Mouse (Mus musculus) embryonic facial prominence, embryonic 11.5 days (tissue): ENCODE results near the gene Mmp14. TPM values are rescaled to one million over a fixed set of nuclear protein-coding genes. Genes with fewer than 3 reads are reported as not detected.

Experiments used
- ATAC-seq: fragments of 200-750 bp; cut with Nextera tagmentation; replicated peaks from 2 replicates; pipeline ENCODE4 v1.8.0; 2017; ENCODE audit warnings: low read depth; ENCODE audit not compliant: insufficient number of reproducible peaks, low FRiP score, low TSS enrichment
- DNase-seq: peaks from one replicate; pipeline ENCODE4 v3.0.0-alpha.2; 2015; ENCODE audit warnings: low spot score
- H3K27ac ChIP-seq: fragments of 300-500 bp; sonication (generic); replicated peaks from 2 replicates; pipeline ENCODE4 v1.5.1; 2014; ENCODE audit warnings: mild to moderate bottlenecking, low read depth, low read length, control low read depth
- H3K27me3 ChIP-seq: fragments of 300-500 bp; sonication (generic); 2 replicates; pipeline ENCODE4 v1.6.1; 2014; ENCODE audit warnings: mild to moderate bottlenecking, low read length, moderate library complexity, mixed read lengths; ENCODE audit not compliant: control insufficient read depth, insufficient read depth
- H3K36me3 ChIP-seq: fragments of 300-500 bp; sonication (generic); replicated peaks from 2 replicates; pipeline ENCODE4 v1.6.1; 2014; ENCODE audit warnings: low read depth, mild to moderate bottlenecking, low read length, moderate library complexity, mixed read lengths; ENCODE audit not compliant: control insufficient read depth, insufficient read depth
- H3K4me1 ChIP-seq: fragments of 300-500 bp; sonication (generic); 2 replicates; pipeline ENCODE4 v1.6.1; 2014; ENCODE audit warnings: low read length, mixed read lengths; ENCODE audit not compliant: control insufficient read depth, insufficient read depth
- H3K4me2 ChIP-seq: fragments of 300-500 bp; sonication (generic); 2 replicates; pipeline ENCODE4 v1.6.1; 2014; ENCODE audit warnings: low read depth, mild to moderate bottlenecking, control low read depth, low read length, moderate library complexity
- H3K4me3 ChIP-seq: fragments of 300-500 bp; sonication (generic); 2 replicates; pipeline ENCODE4 v1.5.1; 2014; ENCODE audit warnings: low read depth, low read length, control low read depth
- H3K9ac ChIP-seq: fragments of 300-500 bp; sonication (generic); replicated peaks from 2 replicates; pipeline ENCODE4 v1.6.1; 2014; ENCODE audit warnings: mild to moderate bottlenecking, control low read depth, low read length
- H3K9me3 ChIP-seq: fragments of 300-500 bp; sonication (generic); replicated peaks from 2 replicates; pipeline ENCODE4 v1.6.1; 2016; ENCODE audit warnings: mild to moderate bottlenecking, low read length, inconsistent platforms, mixed read lengths; ENCODE audit not compliant: control insufficient read depth
- whole genome bisulfite sequencing: fragments of 180-500 bp; shearing (Covaris S2); extraction: QIAGEN DNeasy Blood & Tissue Kit; methylation state at CpG from one replicate; pipeline ENCODE4 v1.1.7; 2014; 5-methylcytosine and 5-hydroxymethylcytosine counted together
- polyA plus RNA-seq: library from polyadenylated mRNA; unstranded; fragments of >200 nt; fragmentation: Nextera tagmentation; extraction: Ambion mirVana; gene quantifications from 2 replicates; pipeline ENCODE4 v1.2.1, GENCODE M21; 2014

Mmp14 gene
- polyA plus RNA-seq, result 91.1 and 93.2 TPM in 2 replicates

DNA sequence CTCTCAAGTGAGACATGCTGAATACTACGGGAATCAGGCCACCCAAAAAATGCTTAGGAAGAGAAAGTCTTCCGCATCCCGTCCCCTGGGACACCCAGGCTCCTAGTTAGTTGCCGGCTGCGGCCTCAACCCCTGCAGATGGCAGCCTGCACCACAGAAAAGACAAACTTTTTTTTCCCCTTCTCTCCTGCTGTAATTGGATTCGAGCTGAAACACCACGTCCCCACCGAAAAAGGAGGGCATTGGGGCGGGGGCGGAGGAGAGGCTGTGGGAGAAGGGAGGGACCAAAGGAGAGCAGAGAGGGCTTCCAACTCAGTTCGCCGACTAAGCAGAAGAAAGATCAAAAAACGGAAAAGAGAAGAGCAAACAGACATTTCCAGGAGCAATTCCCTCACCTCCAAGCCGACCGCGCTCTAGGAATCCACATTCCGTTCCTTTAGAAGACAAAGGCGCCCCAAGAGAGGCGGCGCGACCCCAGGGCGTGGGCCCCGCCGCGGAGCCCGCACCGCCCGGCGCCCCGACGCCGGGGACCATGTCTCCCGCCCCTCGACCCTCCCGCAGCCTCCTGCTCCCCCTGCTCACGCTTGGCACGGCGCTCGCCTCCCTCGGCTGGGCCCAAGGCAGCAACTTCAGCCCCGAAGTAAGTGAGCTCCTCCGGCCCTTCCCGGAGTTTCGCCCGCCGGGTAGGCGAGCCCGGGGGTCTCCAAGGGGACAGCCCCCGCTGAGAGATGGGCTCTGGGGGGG, at the start of gene Mmp14:
TSS of gene Mmp14 (plus strand) at position 279 of the 744 bp plus-strand sequence.
- under 1% methylated on average over 48 of the region's 49 CpGs for WGBS
- peak within 1 kb of the TSS; percentile 98 for H3K9ac ChIP-seq
- DNase-seq (peak; percentile 84), ATAC-seq (peak; percentile 45)
- H3K9me3 ChIP-seq, result no peaks in the 10 kb centered on the region
- peak within 1 kb of the TSS; percentile 56 for H3K4me2 ChIP-seq
- no peaks in the 10 kb centered on the region for H3K27me3 ChIP-seq
- peak within 1 kb of the TSS; percentile 96 for H3K27ac ChIP-seq
- H3K4me3 ChIP-seq, result peak within 1 kb of the TSS; percentile 85
- H3K4me1 ChIP-seq, result peaks cover 2% of the 10 kb centered on the region
- H3K36me3 ChIP-seq, result no peaks in the 10 kb centered on the region; the same call in 1 of the 2 replicates

DNA sequence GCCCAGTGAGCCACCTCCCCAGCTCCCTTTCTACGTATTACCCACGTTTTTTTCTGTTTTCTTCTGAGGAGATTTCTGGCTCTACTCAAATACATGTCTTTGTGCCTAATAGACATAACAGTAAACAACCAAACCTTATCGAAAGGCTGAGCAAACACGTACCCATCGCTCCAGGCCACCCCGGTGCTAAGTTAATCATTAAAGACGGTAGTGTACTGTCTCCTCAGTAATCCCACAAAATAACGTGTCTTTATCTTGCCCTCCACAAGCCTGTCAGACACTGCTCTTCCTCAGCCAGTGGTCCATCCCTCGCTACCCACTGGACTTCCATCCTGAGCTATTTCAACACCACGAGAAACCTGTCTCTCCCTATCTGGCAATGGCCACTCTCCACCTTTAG, 49.6 kb upstream of the Mmp14 start:
- WGBS, result 81% methylated on average over 10 of the region's 10 CpGs
- ATAC-seq, result no peak

DNA sequence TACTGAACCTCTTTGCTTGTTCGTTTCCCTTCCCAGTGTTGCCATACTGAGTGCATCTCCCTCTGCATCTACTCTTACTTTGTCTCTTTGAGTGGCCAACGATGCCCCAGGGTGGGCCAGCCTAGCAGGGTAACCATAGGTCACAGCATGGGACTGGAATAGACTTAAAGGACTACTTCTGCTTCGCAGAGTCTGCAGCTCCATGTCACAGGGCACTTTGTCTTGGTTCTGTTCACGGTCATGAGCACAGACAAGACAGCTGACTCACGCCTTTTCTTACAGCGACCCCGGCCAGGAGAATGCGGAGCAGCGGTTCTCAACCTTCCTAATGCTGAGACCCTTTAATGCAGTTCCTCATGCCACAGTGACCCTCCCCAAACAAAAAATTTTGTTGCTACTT, 48.8 kb upstream of the Mmp14 start:
- no peak for ATAC-seq
- H3K4me1 ChIP-seq, result no peaks in the 10 kb centered on the region
- 70% methylated on average over 9 of the region's 9 CpGs for WGBS
- no peaks in the 10 kb centered on the region for H3K27me3 ChIP-seq
- no peak overlapping the region for H3K4me2 ChIP-seq
- no peak overlapping the region for H3K27ac ChIP-seq
- DNase-seq, result no peak
- H3K4me3 ChIP-seq, result no peak overlapping the region
- no peaks in the 10 kb centered on the region for H3K36me3 ChIP-seq
- H3K9ac ChIP-seq, result no peak overlapping the region
- no peaks in the 10 kb centered on the region for H3K9me3 ChIP-seq

More for the DNA sequence above, 49.6 kb upstream of the Mmp14 start:
- Histone ChIP-seq H3K4me3 (no peak overlapping the region), H3K27ac (no peak overlapping the region), H3K4me2 (no peak overlapping the region), H3K4me1 (no peaks in the 10 kb centered on the region), H3K9ac (no peak overlapping the region), H3K36me3 (no peaks in the 10 kb centered on the region), H3K27me3 (no peaks in the 10 kb centered on the region), H3K9me3 (no peaks in the 10 kb centered on the region)
- DNase-seq, result no peak

DNA sequence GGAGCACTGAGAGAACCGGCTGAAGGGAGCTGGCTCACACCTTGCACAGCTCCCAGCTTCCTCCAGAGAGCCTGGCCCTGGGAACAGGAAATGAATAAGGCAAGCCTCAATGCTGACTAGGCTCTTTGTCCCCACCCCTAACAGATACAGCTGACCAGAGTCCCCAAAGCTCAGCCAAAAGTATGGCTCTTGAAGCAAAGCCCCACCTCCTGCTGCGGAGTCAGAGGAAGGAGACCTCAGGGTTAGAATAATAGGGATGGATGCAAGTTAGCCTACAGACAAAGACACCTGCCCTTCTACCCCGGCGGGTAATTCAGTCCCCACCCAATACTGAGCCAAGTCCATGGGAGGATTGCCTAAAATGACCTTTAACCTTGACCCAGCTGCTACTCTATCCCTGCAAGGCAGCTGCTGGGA, 48.0 kb upstream of the Mmp14 start:
- Histone ChIP-seq H3K4me2 (no peak overlapping the region), H3K27ac (no peak overlapping the region), H3K4me1 (no peaks in the 10 kb centered on the region), H3K36me3 (no peaks in the 10 kb centered on the region), H3K9me3 (no peaks in the 10 kb centered on the region), H3K4me3 (no peak overlapping the region), H3K27me3 (no peaks in the 10 kb centered on the region), H3K9ac (no peak overlapping the region)
- WGBS, result 51% methylated on average over 4 of the region's 4 CpGs
- no peak for DNase-seq
- ATAC-seq, result no peak

DNA sequence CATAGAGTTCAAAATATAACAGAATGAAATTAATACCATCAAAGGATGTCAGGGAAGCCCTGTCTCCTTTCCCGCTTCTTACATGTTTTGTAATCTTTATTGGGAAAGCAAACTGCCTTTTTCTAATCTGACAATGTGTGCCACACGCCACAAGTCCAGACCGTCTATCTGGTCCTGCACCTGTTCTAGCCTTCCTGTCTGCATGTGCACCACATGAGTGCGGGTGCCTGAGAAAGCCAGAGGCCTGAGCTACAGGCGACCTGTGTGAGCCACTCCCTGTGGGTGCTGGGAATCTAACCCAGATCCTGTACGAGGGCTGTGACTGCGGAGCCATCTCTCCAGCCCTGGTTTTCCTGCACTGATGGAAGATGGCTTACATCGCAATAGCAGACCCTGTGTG, 47.0 kb upstream of the Mmp14 start:
- no peaks in the 10 kb centered on the region for H3K9me3 ChIP-seq
- H3K4me3 ChIP-seq, result no peak overlapping the region
- no peak for DNase-seq
- H3K27ac ChIP-seq, result no peak overlapping the region
- no peak overlapping the region for H3K4me2 ChIP-seq
- no peaks in the 10 kb centered on the region for H3K4me1 ChIP-seq
- no peaks in the 10 kb centered on the region for H3K36me3 ChIP-seq
- no peak overlapping the region for H3K9ac ChIP-seq
- ATAC-seq, result no peak
- H3K27me3 ChIP-seq, result no peaks in the 10 kb centered on the region
- WGBS, result 92% methylated on average over 8 of the region's 8 CpGs

DNA sequence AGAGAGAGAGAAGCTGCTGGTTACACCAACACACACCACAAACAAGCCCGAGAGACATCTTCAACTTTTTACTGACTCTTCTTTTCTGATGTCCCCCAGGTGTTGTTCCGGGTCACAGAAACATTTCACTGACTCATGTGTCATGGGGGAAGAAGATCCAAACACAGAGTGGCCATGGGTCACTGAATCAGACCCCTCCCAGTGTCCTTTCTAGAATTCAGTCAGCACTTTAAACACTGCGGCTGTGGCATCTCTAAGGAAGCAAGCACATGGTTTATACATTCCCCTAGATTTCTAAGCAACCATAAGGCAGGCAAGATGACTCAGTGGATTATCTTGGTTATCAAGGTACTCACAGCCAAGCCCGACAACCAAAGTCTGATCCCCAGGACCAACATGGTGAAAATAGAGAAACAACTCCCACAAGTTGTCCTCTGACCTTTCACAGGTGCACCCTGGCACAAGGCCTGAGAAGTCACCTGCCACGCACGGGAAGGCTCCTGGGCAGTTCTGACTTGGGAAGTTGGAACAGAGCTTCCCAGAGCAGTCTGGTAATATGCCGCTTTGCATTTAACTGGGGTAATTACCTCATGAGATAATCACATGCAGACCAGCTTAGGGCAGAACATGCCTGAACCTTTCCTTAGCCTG, 45.3 kb upstream of the Mmp14 start:
- no peak overlapping the region for H3K27ac ChIP-seq

DNA sequence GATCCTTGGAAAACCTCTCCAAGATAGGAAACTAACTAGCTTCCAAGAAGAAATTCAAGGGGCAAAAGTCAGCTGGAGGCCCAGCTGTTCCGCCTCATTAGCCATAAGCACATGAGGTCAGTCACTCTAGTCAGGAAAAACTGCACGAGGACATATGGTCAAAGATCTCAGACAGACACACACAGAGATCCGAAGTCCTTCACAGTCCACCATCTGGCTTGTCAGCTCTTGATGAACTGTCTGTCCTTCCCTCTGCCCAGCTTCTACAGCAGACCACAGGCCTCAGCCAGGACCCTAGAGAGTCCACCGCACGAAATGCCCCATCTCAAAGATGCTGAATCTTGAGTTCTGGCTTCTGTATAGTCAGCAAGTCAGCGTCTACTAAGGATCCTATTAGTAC, 43.9 kb upstream of the Mmp14 start:
- DNase-seq (no peak), ATAC-seq (no peak)
- no peaks in the 10 kb centered on the region for H3K36me3 ChIP-seq
- H3K4me3 ChIP-seq, result no peak overlapping the region
- H3K27ac ChIP-seq, result no peak overlapping the region
- no peak overlapping the region for H3K4me2 ChIP-seq
- no peak overlapping the region for H3K9ac ChIP-seq
- H3K27me3 ChIP-seq, result no peaks in the 10 kb centered on the region
- H3K9me3 ChIP-seq, result no peaks in the 10 kb centered on the region
- WGBS, result 80% methylated on average over 6 of the region's 6 CpGs
- no peaks in the 10 kb centered on the region for H3K4me1 ChIP-seq

More for the DNA sequence above, 45.3 kb upstream of the Mmp14 start:
- Histone ChIP-seq H3K27me3 (no peaks in the 10 kb centered on the region), H3K4me2 (no peak overlapping the region), H3K4me3 (no peak overlapping the region), H3K36me3 (no peaks in the 10 kb centered on the region), H3K9ac (no peak overlapping the region), H3K4me1 (no peaks in the 10 kb centered on the region), H3K9me3 (no peaks in the 10 kb centered on the region)
- DNase-seq (no peak), ATAC-seq (no peak)
- WGBS, result 75% methylated on average over 7 of the region's 7 CpGs

DNA sequence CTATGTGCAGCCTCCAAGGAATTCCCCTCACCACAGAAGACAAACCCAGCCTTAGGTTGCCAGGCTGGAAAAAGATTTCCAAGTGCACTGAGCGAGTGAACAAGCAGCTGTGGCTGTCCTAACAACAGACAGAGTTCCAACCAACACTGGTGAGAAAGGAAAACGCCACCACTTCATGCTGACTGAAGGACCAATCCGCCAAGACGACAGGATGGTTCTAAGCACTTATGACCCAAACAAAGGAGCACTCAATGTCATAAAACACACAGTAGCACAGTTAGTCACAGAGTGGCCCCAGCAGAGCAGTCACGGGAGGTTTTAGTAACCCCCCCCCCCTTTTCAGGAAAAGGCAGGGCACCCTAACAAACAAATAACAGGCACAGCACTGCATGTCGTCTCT, 40.6 kb upstream of the Mmp14 start:
- no peak overlapping the region for H3K27ac ChIP-seq
- DNase-seq, result no peak
- WGBS, result 71% methylated on average over 6 of the region's 6 CpGs
- H3K4me2 ChIP-seq, result no peak overlapping the region
- no peaks in the 10 kb centered on the region for H3K9me3 ChIP-seq
- H3K4me1 ChIP-seq, result no peaks in the 10 kb centered on the region
- H3K9ac ChIP-seq, result no peak overlapping the region
- ATAC-seq, result no peak
- no peaks in the 10 kb centered on the region for H3K36me3 ChIP-seq
- no peak overlapping the region for H3K4me3 ChIP-seq
- H3K27me3 ChIP-seq, result no peaks in the 10 kb centered on the region
